Mouse (Mus musculus) brain, embryonic 14.5 days (tissue): Measurements from ENCODE around the gene Defb36. TPM values are rescaled to one million over a fixed set of nuclear protein-coding genes. Genes with fewer than 3 reads are reported as not detected.

Source experiments
- DNase-seq: peaks from one replicate; pipeline ENCODE4 v3.0.0-alpha.2; 2011; ENCODE audit warnings: low read depth
- CTCF ChIP-seq: fragments of 200-500 bp; IDR thresholded peaks from 2 replicates; pipeline ENCODE4 v1.5.1; 2012; ENCODE audit warnings: inconsistent platforms, mild to moderate bottlenecking, moderate library complexity, borderline replicate concordance; ENCODE audit not compliant: insufficient read depth, insufficient read length; ENCODE audit errors: extremely low read depth
- POLR2A ChIP-seq: fragments of 200-500 bp; IDR thresholded peaks from 2 replicates; pipeline ENCODE4 v1.6.1; 2012; ENCODE audit warnings: mild to moderate bottlenecking, inconsistent platforms, borderline replicate concordance; ENCODE audit not compliant: poor library complexity, insufficient read depth, insufficient read length, severe bottlenecking; ENCODE audit errors: extremely low read depth
- polyA plus RNA-seq: library from polyadenylated mRNA; depleted of rRNA; stranded (reverse); fragments of >200 nt; gene quantifications from 2 replicates; pipeline ENCODE4 v1.2.3, GENCODE M21; 2012

The Defb36 gene
- polyA plus RNA-seq, 1 experiment: not detected

GRCm38 (mm10) chr2:152600076-152600475 is 4.1 kb upstream of the Defb36 start:
- no peak for TF ChIP-seq CTCF
- no peak for TF ChIP-seq POLR2A
- DNase-seq: no peak

GRCm38 (mm10) chr2:152601275-152601960 is 2.7 kb upstream of the Defb36 start:
- no peak for DNase-seq
- peak; percentile 42; the same call in 1 of the 2 replicates for TF ChIP-seq CTCF
- no peak for TF ChIP-seq POLR2A

DNA sequence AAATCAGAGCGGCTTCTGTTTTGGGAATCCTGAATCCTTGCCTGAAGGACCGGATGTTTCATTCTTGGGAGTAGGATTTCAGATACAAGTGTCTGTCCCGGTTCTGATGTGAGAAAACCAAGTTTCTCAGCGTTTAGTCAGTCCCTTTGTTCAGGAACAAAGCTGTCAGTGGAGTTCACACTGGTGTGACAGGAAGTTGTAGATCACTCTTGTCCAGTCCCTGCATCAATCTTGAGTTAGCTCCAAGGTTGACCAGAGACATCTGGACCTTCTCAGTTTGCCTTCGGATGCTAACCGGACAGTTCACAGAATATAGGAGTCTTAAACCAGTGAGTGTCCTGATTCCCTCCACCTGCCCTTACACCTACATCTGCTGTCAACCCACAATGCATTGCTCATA is 3.6 kb downstream of the Defb36 start:
- TF ChIP-seq CTCF (no peak), POLR2A (no peak)
- no peak for DNase-seq

DNA sequence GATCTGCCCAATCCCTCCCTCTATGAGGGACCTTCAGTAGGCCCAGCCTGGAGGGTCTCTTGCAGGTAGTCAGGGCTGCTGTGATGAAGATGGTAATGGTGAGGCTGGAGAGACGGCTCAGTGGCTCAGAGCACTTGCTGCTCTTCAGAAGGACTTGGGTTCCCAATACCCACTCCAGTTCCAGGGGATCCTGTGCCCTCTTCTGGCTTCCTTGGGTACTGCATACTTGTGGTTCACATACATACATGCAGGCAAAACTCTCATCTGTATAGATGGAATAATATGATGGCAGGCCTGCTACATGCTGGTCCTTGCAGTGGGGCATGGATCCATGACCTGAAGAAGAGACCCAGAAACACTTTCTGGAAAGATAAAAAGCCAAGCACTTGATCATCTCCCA is 4.6 kb downstream of the Defb36 start:
- no peak for DNase-seq
- TF ChIP-seq POLR2A: no peak

DNA sequence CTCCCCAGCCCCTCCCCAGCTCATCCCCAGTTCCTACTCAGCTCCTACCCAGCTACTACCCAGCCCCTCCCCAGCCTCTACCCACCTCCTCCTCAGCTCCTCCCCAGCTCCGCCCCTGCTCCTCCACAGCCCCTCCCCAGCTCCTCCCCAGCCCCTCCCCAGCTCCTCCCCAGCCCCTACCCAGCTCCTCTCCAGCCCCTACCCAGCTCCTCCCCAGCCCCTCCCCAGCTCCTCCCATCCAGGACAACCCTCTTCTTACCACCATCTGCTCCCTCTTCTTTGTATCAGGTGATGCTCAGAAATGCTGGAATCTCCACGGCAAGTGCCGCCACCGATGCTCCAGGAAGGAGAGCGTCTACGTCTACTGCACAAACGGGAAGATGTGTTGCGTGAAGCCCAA is 8.1 kb downstream of the Defb36 start:
- peak; percentile 44 for DNase-seq
- no peak for TF ChIP-seq CTCF

DNA sequence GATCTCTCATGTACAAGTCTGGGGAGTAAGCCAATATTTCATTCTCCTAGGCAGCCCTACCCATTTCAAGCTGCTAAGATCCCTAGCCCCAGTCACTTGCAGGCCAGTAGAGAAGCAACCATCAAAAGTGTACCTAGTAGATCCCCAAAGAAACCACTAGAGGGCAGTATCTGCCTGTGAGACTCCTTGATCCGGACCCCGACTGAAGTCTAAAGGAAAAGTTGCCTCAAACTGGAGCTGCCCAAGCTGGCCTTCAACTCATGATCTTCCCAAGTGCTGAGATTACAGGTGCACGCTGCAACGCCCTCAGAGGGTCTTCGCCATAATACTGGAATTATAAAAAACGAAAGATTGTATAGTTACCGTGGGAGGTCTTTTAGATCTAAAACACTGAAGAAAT is 11.4 kb downstream of the Defb36 start:
- TF ChIP-seq POLR2A (no peak), CTCF (peak; percentile 85)

DNA sequence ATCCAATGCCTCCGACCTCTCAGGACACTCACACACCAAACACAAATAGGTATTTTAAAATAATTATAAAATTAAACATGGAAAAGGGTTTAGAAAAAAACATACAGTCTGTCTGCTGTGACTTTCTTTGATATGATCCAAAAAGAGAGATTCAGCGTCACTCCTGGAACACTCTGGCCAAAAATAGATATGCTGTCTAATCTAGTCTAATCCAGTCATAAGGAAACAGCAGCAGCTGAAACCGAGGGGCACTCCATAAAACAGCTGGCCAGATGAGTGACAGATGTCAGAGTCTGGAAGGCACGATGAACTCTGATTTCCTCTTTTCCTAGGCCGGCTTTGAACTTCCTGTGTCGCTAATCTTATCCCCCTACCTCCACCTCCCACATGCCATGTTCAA is 12.3 kb downstream of the Defb36 start:
- TF ChIP-seq CTCF (no peak), POLR2A (no peak)
- no peak for DNase-seq

More for the DNA sequence above, 11.4 kb downstream of the Defb36 start:
- peak; percentile 87 for DNase-seq

- TF ChIP-seq POLR2A (no peak), CTCF (peak; percentile 37; the same call in 1 of the 2 replicates)
- DNase-seq: no peak
Observed at GRCm38 (mm10) chr2:152617374-152617773, 13.2 kb downstream of the Defb36 start.

- no peak for TF ChIP-seq CTCF
- TF ChIP-seq POLR2A: no peak
- no peak for DNase-seq
Observed at GRCm38 (mm10) chr2:152620367-152621134, 16.4 kb downstream of the Defb36 start.

- DNase-seq: no peak
- TF ChIP-seq CTCF (no peak), POLR2A (no peak)
Observed at GRCm38 (mm10) chr2:152622151-152622550, 18.0 kb downstream of the Defb36 start.

DNA sequence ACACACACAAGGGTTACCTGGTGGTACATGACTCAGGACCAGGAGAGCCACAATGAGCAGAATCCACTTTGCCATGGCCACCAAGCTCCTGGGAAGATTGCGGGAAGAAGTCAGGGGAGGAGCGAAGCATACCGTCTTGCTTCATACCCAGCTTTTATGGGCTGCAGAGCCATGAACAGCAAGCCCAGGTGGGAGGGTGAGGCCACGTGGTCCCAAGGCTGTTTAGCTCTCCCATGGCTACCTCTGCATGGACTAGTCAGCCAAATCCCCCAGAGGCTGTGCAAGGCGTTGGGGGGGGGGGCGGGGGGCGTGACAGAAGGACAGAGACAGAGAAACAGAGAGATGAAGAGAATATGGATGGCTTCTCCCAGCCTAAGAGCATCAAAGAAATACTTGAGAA is 18.8 kb downstream of the Defb36 start, which contains the start of gene Defb25:
Gene Defb25 (minus strand): TSS at position 101 of the 400 bp plus-strand sequence.
- no peak for DNase-seq
- no peak for TF ChIP-seq POLR2A
- TF ChIP-seq CTCF: no peak

DNA sequence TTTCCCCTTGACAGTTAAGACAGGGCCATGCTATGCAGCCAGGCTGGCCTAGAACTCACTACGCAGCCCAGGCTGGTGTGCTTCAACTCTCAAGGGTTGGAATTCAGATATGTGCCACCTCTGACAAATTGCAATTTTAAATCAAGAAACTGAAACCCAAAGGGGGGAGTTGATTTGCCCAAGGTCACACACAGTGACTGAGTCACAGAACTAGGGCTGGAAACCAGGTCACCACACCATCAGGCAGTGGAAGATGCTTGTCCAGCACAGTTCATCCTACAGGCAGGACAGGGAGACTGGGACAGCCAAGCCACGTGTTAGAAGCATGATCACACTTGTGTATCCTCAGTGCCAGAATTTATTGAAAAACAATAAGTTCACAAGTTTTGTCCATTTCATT is 20.4 kb downstream of the Defb36 start:
- DNase-seq: no peak
- TF ChIP-seq CTCF (no peak), POLR2A (no peak)

DNA sequence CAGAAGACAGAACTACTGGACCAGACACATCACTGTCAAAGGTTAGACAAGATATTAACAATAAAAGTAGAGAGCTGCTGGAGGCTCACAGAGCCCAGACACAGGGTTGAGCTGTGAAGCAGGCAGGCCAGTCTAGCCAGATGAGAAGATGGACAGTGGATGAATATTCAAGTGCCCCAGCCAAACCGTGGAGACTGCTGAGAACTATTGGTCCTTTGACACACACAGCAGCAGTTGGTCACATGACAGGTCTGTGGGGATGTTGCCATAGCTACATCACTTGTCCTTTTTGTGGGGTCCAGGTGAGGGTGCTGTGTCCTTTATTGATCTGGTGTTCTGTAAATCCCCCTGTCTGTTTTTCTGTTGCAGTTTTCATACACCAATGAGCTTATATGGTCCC is 21.1 kb downstream of the Defb36 start:
- peak; percentile 68 for DNase-seq
- TF ChIP-seq CTCF (no peak), POLR2A (no peak)
